Mouse (Mus musculus) T-helper 17 cell (primary cell): ENCODE data around the gene Degs1.

ENCODE experiments used
- in situ Hi-C, 2 experiments: fragments of 300-600 bp; cut with MboI, MseI; formaldehyde crosslinking; loops; 1 replicate in 1 of 2; 2 replicates in 1 of 2; pipeline ENCODE4 v1.15.1; 2025; ENCODE audit warnings: high pct_unique_total_duplicates in 2 of 2

Gene Degs1

DNA sequence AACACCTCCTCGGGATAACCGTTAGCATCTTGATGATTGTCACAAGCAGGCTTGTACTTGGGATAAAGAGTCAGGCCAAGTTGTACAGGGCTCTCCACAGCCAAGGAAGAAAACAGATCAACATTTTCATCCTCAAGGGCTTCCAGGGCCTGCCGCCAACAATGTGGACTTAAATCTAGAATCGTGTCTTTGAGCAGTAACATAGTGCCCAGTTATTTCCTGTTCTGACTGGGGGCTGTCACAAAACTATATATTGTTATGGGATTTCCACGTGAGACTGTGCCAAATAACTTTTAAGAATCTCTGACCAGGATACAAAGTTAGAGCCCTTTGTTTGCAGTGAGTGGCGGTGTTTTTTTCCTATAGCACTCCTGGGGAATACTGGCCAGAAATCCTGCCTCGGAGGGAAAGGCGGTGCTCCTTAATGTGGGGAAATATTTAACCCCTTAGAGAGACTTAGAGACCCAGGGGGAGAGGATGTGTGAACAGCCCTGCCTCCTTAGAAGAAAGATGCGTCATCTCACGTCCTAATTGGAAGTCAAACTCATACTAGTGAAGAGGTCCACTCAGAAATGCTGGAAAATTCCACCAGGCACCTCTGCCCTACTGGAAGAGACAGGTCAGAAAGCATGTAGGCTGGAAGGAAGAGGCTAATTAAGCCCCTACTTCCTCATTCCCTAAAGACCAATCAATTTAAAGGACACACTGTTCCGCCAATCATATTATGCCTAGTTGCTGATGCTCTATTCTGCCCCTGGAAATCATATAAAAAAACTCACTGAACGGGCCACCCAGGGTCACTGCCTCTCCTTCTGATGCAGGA lies 55.3 kb downstream of the Degs1 start:
- in situ Hi-C loops: no loop called here

DNA sequence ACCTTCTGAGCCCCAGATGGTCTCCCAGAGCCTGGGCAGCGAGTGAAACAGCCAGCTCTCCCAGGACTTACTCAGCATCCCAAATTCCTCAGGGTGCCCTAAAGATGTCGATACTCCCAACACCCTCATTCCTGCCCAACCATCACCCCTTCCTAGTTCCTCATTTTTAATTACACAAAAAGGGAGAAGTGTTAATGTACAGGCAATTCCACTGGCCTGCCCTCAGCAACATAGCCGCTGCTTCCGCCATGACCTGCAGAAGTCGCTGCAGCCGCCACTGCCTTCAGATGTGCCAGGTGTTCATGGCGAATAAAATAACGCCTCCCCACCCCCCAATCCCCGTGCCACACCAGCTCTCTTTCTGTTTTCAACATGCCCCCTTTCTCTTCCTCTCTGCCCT lies 56.3 kb downstream of the Degs1 start:
- in situ Hi-C loops: no loop called here
